Mouse (Mus musculus) small intestine, adult 2 months (tissue): ENCODE data around the gene Ccdc182. TPM values are rescaled to one million over a fixed set of nuclear protein-coding genes. Genes with fewer than 3 reads are reported as not detected.

Experiments
- H3K27ac ChIP-seq: fragments of 200-500 bp; 2 replicates; pipeline ENCODE4 v1.5.1; 2012; ENCODE audit warnings: low read depth, low read length, control low read depth, inconsistent platforms; ENCODE audit not compliant: insufficient read depth
- H3K27me3 ChIP-seq: fragments of 200-500 bp; 2 replicates; pipeline ENCODE4 v1.6.1; 2012; ENCODE audit warnings: mild to moderate bottlenecking, moderate library complexity, low read length, inconsistent platforms; ENCODE audit not compliant: control insufficient read depth, insufficient read depth
- H3K36me3 ChIP-seq: fragments of 200-500 bp; 2 replicates; pipeline ENCODE4 v1.6.1; 2012; ENCODE audit warnings: mild to moderate bottlenecking, low read length, control low read depth, inconsistent platforms; ENCODE audit not compliant: control insufficient read depth, insufficient read depth
- H3K4me1 ChIP-seq: fragments of 200-500 bp; 2 replicates; pipeline ENCODE4 v1.6.1; 2012; ENCODE audit warnings: low read length, inconsistent platforms, mixed read lengths; ENCODE audit not compliant: control insufficient read depth, insufficient read depth, insufficient read length
- H3K4me3 ChIP-seq: fragments of 200-500 bp; 2 replicates; pipeline ENCODE4 v1.5.1; 2012; ENCODE audit warnings: low read depth, mild to moderate bottlenecking, control low read depth, inconsistent platforms, low read length, moderate library complexity
- CTCF ChIP-seq: fragments of 200-500 bp; IDR thresholded peaks from 2 replicates; pipeline ENCODE4 v1.5.1; 2012; ENCODE audit warnings: low read depth, mild to moderate bottlenecking, control low read depth, inconsistent platforms, low read length, moderate library complexity, mixed read lengths; ENCODE audit not compliant: insufficient replicate concordance, insufficient read length; ENCODE audit errors: extremely low read depth
- POLR2A ChIP-seq: fragments of 200-500 bp; IDR thresholded peaks from 2 replicates; pipeline ENCODE4 v1.6.1; 2012; ENCODE audit warnings: low read depth, mild to moderate bottlenecking, control low read depth, inconsistent platforms, low read length, moderate library complexity
- WGBS: fragments of 180-500 bp; shearing (Covaris S2); methylation state at CpG from one replicate; pipeline ENCODE4 v1.1.7; 2018; 5-methylcytosine and 5-hydroxymethylcytosine counted together
- polyA plus RNA-seq: library from polyadenylated mRNA; depleted of rRNA; stranded (reverse); fragments of >200 nt; gene quantifications from 2 replicates; pipeline ENCODE4 v1.2.3, GENCODE M21; 2012

Gene Ccdc182
- polyA plus RNA-seq, 1 experiment, result not detected

GRCm38 (mm10) chr11:88281428-88282119, 12.3 kb upstream of the Ccdc182 start:
- Histone ChIP-seq H3K4me1 (no peaks in the 10 kb centered on the region), H3K36me3 (no peaks in the 10 kb centered on the region), H3K4me3 (no peak overlapping the region), H3K27ac (no peak overlapping the region), H3K27me3 (no peaks in the 10 kb centered on the region)
- WGBS, result 78% methylated on average over 8 of the region's 8 CpGs
- no peak for TF ChIP-seq POLR2A
- peak; percentile 59; the same call in 1 of the 2 replicates for TF ChIP-seq CTCF

DNA sequence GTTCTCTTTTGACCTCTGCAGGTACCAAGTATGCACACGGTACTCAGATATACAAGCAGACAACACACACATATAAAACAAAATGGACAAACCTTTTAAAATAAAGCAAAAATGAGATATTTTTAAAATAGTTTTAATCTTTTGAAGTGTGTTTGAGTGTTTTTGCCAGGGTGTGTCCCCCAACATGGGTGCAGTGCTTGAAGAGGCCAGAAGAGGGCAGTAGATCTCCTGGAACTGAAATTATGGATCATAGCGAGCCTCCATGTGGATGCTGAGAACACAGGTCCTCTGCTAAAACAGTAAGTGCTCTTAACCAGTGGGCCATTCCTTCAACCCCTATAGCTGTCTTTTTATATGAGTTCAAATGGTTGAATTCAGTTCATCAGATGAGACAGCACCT, 11.3 kb upstream of the Ccdc182 start:
- TF ChIP-seq CTCF (no peak), POLR2A (no peak)
- 95% methylated on average over 2 of the region's 2 CpGs for WGBS
- no peaks in the 10 kb centered on the region for H3K36me3 ChIP-seq
- no peak overlapping the region for H3K27ac ChIP-seq
- no peak overlapping the region for H3K4me3 ChIP-seq
- H3K4me1 ChIP-seq, result no peaks in the 10 kb centered on the region
- no peaks in the 10 kb centered on the region for H3K27me3 ChIP-seq

GRCm38 (mm10) chr11:88286019-88286418, 7.8 kb upstream of the Ccdc182 start:
- TF ChIP-seq CTCF (no peak), POLR2A (no peak)
- no peaks in the 10 kb centered on the region; the same call in 1 of the 2 replicates for H3K4me1 ChIP-seq
- no peak overlapping the region for H3K27ac ChIP-seq
- no peaks in the 10 kb centered on the region for H3K27me3 ChIP-seq
- H3K36me3 ChIP-seq, result no peaks in the 10 kb centered on the region
- 41% methylated on average over 8 of the region's 8 CpGs for WGBS
- no peak overlapping the region for H3K4me3 ChIP-seq

- H3K4me1 ChIP-seq, result no peaks in the 10 kb centered on the region; the same call in 1 of the 2 replicates
- H3K36me3 ChIP-seq, result no peaks in the 10 kb centered on the region
- H3K4me3 ChIP-seq, result no peak overlapping the region
- no peak overlapping the region for H3K27ac ChIP-seq
- H3K27me3 ChIP-seq, result no peaks in the 10 kb centered on the region
- WGBS, result 35% methylated on average over 11 of the region's 11 CpGs
- TF ChIP-seq CTCF, result no peak
- TF ChIP-seq POLR2A, result no peak
Measured at GRCm38 (mm10) chr11:88288400-88288799, 5.5 kb upstream of the Ccdc182 start.

DNA sequence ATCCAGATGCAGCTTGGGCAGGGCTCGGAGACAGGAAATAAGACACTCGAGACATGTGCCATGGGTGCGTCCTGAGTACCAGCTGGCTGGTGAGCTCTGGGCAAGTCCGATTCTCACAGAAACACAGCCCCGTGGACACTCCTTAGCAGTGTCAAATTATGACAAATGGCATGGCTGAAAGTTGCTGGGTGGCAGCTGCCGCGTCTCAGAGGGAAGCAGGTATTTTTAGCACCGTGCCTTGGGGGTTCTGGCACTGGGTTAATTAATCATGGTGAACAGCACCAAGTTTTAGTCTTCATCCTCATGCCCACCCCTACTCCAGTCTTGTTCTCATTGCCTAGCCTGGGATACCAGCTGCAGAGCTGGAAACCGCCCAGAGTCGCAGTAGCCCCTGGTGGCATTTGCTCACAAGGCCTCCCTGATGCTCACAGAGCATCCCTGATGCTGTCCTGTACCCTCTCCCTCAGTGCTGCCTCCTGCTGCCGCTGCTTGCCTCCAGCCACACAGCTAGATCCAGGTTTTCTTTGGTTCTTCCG, 5.0 kb upstream of the Ccdc182 start:
- Histone ChIP-seq H3K4me3 (no peak overlapping the region), H3K36me3 (no peaks in the 10 kb centered on the region), H3K27ac (no peak overlapping the region), H3K27me3 (no peaks in the 10 kb centered on the region), H3K4me1 (no peaks in the 10 kb centered on the region; the same call in 1 of the 2 replicates)
- TF ChIP-seq CTCF (no peak), POLR2A (no peak)
- WGBS, result 32% methylated on average over 12 of the region's 12 CpGs

DNA sequence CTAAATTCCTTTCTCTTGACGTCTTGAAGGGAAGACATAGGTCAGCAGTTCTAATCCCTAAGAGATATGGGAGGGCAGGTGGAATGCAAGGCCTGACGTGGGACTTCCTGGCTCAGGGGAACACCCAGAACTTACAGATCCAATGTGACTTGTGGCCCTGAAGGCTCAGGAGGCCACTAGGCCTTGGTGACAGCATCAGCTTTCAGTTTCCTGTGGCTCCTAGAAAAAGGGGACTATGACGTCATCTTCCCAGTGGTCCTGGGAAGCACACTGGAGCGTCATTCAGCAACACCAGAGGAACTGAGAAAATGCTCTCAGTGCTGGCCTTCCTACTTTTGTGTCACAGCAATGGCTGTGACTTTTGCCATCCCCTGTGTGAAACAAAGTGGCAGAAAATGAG, 2.6 kb upstream of the Ccdc182 start:
- 70% methylated on average over 4 of the region's 4 CpGs for WGBS
- Histone ChIP-seq H3K27me3 (no peaks in the 10 kb centered on the region), H3K27ac (no peak overlapping the region), H3K4me3 (no peak overlapping the region), H3K36me3 (no peaks in the 10 kb centered on the region), H3K4me1 (no peaks in the 10 kb centered on the region; the same call in 1 of the 2 replicates)
- TF ChIP-seq CTCF (no peak), POLR2A (no peak)

DNA sequence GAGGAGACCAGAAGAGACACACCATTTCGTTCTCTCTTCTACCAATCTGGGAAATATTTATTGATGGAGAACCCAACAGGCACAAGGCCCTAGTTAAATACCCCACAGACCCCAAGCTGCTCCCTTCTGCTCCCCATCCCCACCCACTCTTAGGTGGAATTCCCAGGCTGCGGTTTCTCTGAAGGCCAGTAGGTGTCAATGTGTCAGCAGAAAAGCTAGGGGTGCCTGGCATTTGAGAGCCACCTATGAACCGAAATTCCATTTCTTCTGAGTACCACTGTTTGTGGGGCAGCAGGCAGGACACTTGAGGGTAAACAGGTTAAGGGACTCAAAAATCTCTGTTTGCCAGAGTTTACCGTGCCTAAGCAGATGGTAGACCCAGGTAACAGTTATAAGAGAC, 2.2 kb upstream of the Ccdc182 start:
- Histone ChIP-seq H3K4me3 (no peak overlapping the region), H3K27me3 (no peaks in the 10 kb centered on the region), H3K4me1 (no peaks in the 10 kb centered on the region; the same call in 1 of the 2 replicates), H3K36me3 (no peaks in the 10 kb centered on the region), H3K27ac (no peak overlapping the region)
- TF ChIP-seq CTCF (no peak), POLR2A (no peak)
- WGBS, result 50% methylated on average over 4 of the region's 4 CpGs

DNA sequence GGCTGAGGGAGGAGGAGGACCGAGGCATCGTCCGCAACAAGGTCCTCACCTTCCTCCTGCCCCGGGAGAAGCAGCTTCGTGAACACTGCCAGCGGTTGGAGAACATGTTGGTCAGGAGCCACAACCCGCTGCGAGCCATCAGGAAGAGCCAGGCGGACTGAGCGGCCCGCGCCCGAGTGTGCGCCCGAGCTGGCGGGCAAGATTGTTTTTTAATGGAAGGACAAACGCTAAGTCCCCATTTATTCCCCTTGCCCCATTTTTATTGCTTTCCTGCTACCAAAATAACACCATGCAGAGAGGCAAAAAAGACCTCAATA, 494 bp downstream of the Ccdc182 start:
- WGBS, result 71% methylated on average over 17 of the region's 17 CpGs
- Histone ChIP-seq H3K36me3 (no peaks in the 10 kb centered on the region), H3K4me3 (no peak overlapping the region), H3K27ac (no peak overlapping the region), H3K27me3 (no peaks in the 10 kb centered on the region), H3K4me1 (no peaks in the 10 kb centered on the region)
- no peak for TF ChIP-seq POLR2A
- no peak for TF ChIP-seq CTCF
